Mouse (Mus musculus): ENCODE data around the gene E330017A01Rik.

Gene E330017A01Rik

DNA sequence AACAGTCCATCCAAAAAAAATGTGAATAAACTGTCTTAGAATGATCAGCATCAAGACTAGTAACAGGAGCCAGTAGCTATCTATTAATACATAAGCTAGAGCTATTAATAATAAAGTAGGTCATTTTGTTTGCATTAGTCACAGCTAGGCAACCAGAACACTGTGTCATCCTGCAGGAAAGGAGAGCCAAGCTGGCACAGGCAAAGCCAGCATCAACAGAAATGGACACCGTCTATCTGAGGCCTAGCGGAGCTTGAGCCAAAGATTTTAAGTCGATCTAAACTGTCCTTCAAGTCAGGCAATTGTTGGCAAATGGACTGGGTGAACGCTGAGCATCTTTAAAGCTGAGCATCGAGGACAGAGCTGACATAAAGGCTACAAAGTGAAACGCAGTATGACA is 37.7 kb downstream of the E330017A01Rik start:
- no peak for DNase-seq (ENCODE audit: low read depth, low spot score)

DNA sequence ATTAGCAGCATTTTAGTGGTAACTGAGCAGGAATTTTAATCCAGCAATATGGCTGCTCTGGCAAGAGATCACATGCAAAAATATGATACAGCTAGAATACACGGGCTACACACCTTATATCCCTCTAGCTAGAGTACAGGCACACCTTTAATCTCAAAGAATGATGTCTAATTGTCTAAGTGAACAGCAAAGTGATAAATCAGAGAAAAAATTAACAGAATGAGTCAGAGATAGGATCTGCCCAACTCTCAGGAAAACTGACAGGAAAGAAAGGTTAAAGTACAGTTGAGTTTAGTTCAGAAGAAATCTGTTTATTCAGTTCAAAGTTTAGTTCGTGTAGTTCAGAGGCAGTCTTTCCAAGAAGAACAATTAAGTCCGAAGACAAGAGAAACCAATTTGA is 47.2 kb downstream of the E330017A01Rik start:
- DNase-seq (ENCODE audit: low read depth, low spot score): no peak

DNA sequence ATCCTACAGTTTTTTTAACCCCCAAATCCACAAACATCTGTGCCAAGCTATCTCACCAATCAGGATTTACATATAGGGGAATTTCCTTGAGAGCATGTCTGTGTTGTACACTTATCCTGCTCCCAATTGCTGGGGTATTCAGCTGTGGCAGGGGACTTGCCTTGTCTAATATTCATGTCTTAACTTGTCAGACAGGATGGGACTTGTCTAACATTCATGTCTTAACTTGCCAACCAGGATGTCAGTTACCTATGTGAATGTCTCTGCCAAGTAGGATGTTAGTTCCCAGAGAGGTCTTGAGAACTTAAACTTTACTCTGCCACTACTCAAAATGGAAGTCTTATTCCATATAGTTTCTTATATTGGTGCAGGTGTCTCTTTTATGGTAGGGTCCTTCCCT is 49.1 kb downstream of the E330017A01Rik start:
- DNase-seq (ENCODE audit: low read depth, low spot score): no peak

Data from forelimb bud, embryonic 11.5 days (tissue).